Mouse (Mus musculus) brown adipose tissue, adult 24 weeks (tissue): ENCODE results near the gene Gimap8. TPM values are rescaled to one million over a fixed set of nuclear protein-coding genes. Genes with fewer than 3 reads are reported as not detected.
A peak's percentile ranks its signal among the peaks of the same experiment; 100 is the strongest.
"Not testable (repeated sequence)": the region's sequence is repeated elsewhere in the genome, so short reads cannot be mapped to it uniquely, and the experiment has no call there.

Experiments used
- H3K27ac ChIP-seq: fragments of 200-500 bp; replicated peaks from 2 replicates; pipeline ENCODE4 v1.5.1; 2012; ENCODE audit warnings: low read depth, mild to moderate bottlenecking, low read length
- H3K4me1 ChIP-seq: fragments of 200-500 bp; 2 replicates; pipeline ENCODE4 v1.6.1; 2012; ENCODE audit warnings: low read length, mixed read lengths; ENCODE audit not compliant: control insufficient read depth, insufficient read depth, insufficient read length
- H3K4me3 ChIP-seq: fragments of 200-500 bp; 2 replicates; pipeline ENCODE4 v1.5.1; 2012; ENCODE audit warnings: low read depth, mild to moderate bottlenecking, low read length, moderate library complexity; ENCODE audit not compliant: insufficient read depth
- polyA plus RNA-seq: library from polyadenylated mRNA; stranded (reverse); fragments of >200 nt; gene quantifications from 2 replicates; pipeline ENCODE4 v1.2.4, GENCODE M21; 2012; ENCODE audit not compliant: missing spikeins, insufficient read depth, insufficient read length

The Gimap8 gene
- polyA plus RNA-seq, 1 experiment, result 3.4 TPM

DNA sequence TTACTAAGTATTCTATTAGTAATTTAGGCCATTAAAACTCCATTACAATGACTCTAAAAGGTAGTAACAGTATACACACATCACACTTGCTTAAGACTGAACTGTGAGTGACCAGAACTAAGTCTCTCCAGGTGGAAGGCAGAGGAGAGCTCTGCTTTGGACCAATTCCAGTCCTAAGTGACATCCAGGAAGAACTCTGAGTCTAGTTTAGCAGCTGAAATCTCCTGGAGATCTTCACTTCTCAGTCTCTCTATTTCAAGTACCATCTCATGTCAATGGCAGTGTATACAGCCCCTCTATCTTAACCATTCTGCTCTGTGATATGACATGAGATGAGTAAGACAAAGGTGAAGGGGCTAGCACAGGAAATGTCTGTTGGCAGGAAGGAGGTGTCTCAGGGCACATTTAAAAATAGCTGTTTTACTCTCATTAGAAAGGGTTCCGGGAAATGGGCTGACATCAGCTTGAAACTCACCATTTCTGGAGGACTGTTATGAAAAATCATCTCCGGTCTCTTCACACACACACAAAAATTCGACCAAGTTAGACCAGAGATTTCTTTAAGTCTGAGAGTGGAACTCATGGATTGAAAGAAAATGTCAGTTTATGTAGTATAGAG lies 34.5 kb downstream of the Gimap8 start:
- peaks cover 13% of the 10 kb centered on the region; the same call in 1 of the 2 replicates for H3K4me1 ChIP-seq
- H3K4me3 ChIP-seq, result no peak overlapping the region
- H3K27ac ChIP-seq, result peak overlapping the region; percentile 92

- H3K27ac ChIP-seq, result peak overlapping the region; percentile 92
- H3K4me1 ChIP-seq, result peaks cover 19% of the 10 kb centered on the region; the same call in 1 of the 2 replicates
- no peak overlapping the region for H3K4me3 ChIP-seq
Measured at GRCm38 (mm10) chr6:48682271-48682670, 35.2 kb downstream of the Gimap8 start.

GRCm38 (mm10) chr6:48683263-48683821 lies 36.3 kb downstream of the Gimap8 start:
- Histone ChIP-seq H3K27ac (peak overlapping the region; percentile 57), H3K4me1 (peaks cover 21% of the 10 kb centered on the region; the same call in 1 of the 2 replicates)
- H3K4me3 ChIP-seq, result not testable (repeated sequence)

DNA sequence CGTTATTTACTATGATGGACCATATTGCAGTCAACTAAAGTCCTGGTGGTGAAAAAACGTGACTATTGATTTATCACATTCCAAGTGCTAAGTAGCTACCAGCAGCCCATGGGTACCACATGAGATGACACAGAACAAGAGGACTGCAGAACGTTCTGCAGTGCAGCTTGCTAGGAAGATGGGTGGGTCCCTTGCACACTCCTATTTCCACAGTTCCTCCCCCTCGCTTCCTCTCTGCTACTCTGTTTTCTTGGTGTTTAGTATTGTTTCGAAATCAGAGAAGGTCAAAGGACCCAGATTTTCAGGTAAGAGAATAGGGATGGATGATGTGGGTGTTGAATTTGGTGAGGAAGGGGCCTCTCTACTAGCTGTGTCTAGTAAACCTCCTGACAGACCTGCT lies 37.3 kb downstream of the Gimap8 start, which contains the start of gene Gimap4:
Gene Gimap4, plus strand, starts transcription at position 231 of the 400 bp plus-strand sequence.
- H3K4me1 ChIP-seq, result peaks cover 24% of the 10 kb centered on the region; the same call in 1 of the 2 replicates
- peak within 1 kb of the TSS; percentile 68 for H3K4me3 ChIP-seq
- H3K27ac ChIP-seq, result peak within 1 kb of the TSS; percentile 93

- Histone ChIP-seq H3K4me1 (peaks cover 24% of the 10 kb centered on the region; the same call in 1 of the 2 replicates), H3K4me3 (peak overlapping the region; percentile 68), H3K27ac (peak overlapping the region; percentile 93)
Measured at GRCm38 (mm10) chr6:48684806-48685205, 37.8 kb downstream of the Gimap8 start.

DNA sequence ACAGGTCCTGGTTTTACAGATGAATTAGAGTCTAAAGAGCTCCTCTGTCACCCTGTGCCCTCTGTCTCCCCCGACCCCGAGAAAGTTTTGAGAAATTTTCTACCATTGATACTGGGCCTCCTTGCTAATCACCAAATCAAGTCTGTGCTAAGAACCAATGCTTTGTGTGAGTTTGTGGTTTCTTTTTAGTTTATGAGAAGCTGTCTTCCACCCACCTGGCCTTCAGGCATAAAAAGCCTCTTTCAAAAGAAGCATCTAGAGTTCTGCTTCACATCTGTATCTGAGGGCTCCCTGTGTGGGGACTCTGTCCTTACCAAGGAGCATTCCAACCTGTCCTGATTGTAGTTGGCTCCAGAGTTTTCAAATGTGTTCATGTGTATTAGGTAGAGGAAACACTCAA lies 38.2 kb downstream of the Gimap8 start:
- peak overlapping the region; percentile 68 for H3K4me3 ChIP-seq
- peaks cover 25% of the 10 kb centered on the region; the same call in 1 of the 2 replicates for H3K4me1 ChIP-seq
- H3K27ac ChIP-seq, result peak overlapping the region; percentile 93

DNA sequence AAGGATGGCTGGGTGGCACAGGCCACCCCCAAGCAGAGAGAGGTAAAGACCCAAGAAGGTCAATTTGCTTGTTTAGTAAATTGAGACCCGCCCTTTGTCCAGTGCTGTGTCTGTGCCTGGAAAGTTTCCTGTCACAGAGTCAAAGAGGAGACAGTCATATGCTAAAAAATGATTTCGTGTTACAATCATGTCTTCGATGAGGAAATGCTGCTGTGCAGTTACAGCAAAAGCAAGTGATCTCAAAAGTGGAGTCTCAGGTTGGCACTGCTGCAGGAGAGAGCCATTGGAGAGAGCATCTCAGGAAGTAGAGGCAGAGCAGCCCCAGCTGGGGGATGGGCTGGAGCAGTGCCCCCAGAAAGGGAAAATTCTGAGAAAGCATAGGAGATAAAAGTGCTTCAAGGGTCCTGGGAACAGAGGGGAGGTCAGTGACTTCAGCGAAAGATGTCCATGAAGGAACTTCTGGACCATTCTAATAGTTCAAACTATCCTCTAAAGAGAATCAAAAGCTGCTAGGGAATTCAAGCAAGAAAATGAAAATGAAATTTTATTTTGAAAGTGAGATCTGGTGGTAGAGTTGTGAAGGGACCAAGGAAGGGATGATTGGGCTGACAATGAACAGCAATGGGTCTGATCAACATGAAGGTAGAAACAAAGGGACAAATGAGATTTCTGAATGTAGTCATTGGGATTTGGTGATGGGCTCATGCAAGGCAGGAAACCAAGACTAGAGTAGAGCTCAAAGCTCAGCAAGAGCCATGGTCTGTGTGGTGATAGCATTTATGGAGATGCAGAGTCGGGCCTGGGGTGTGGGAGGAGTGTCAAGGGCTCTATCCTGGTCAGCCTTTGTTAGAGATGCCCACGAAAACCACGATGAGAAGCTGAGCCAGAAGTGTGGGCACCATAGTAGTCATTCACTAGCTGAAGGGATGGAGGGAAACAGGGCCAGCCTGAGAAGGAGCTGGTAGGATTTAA lies 38.9 kb downstream of the Gimap8 start:
- Histone ChIP-seq H3K4me3 (peak overlapping the region; percentile 68), H3K27ac (peak overlapping the region; percentile 93), H3K4me1 (peaks cover 26% of the 10 kb centered on the region; the same call in 1 of the 2 replicates)

- Histone ChIP-seq H3K27ac (peak overlapping the region; percentile 93), H3K4me3 (peak overlapping the region; percentile 68; the same call in 1 of the 2 replicates), H3K4me1 (peaks cover 23% of the 10 kb centered on the region; the same call in 1 of the 2 replicates)
Measured at GRCm38 (mm10) chr6:48687077-48687476, 40.0 kb downstream of the Gimap8 start.

DNA sequence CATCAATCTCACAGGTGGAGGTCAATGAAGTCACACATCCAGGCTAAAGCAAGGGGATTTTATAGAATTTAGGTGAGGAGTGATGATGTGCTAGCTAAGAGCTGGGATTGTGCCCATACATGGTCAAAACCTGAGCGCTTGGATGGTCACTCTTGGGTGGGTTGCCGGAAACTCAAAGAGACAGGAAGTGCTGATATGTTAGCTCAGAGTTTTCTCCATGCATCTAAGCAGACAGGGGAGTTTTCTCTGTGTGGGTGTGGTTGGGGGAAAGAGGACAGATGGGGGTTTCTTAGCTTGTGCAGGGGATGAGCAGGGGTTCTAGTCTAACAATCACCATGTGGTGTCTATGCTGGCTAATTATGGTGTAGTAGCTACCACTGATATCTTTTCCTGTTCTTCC lies 42.3 kb downstream of the Gimap8 start:
- Histone ChIP-seq H3K4me1 (peaks cover 19% of the 10 kb centered on the region; the same call in 1 of the 2 replicates), H3K4me3 (no peak overlapping the region), H3K27ac (peak overlapping the region; percentile 86)

DNA sequence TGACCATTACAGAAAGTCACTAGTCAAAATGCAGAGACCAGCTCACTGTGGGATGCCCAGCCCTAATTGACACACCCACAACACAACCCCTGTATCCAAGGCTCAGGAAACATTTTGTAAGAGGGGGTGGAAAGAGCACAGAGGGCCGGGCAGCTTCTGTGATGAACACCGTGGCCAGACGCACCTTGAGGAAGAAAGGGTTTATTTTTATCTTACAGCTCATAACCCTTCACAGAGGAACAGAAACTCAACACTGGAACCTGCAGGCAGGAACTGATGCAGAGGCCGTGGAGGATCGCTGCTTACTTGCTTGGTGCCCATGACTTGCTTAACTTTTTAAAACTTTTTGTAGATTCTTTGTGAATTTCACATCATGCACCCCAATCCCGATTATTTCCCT lies 45.9 kb downstream of the Gimap8 start:
- Histone ChIP-seq H3K4me1 (peaks cover 12% of the 10 kb centered on the region; the same call in 1 of the 2 replicates), H3K27ac (no peak overlapping the region), H3K4me3 (no peak overlapping the region)

DNA sequence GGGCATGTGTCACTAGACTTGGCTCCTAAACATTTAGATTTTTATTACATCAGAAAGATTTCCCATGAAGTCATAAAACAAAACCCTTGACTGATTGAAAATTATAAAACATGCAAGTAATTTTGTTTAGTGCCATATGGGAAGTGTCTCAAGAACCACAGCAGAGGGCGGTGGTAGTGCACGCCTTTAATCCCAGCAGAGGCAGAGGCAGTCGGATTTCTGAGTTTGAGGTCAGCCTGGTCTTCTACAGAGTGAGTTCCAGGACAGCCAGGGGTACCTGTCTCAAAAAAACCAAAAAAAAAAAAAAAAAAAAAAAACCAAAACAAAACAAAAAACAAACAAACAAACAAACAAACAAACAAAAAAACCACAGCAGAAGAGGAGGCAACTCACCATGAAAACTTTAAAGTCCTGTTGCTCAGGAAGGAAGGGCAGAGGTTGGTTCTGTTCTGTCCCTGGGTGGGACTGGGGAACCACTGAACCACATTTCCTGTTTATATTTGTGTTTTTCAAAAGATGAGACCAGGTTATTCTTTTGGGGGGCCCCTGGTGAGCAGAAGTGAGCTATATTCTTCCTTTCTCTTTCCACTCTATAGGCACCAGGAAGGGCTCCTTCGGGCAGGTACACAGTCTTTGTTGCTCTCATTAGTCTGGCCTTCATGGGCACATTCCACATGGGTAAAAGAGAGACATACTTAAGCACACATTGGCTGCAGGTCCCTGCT lies 50.0 kb downstream of the Gimap8 start:
- Histone ChIP-seq H3K4me1 (peaks cover 22% of the 10 kb centered on the region), H3K4me3 (no peak overlapping the region), H3K27ac (peak overlapping the region; percentile 99)

DNA sequence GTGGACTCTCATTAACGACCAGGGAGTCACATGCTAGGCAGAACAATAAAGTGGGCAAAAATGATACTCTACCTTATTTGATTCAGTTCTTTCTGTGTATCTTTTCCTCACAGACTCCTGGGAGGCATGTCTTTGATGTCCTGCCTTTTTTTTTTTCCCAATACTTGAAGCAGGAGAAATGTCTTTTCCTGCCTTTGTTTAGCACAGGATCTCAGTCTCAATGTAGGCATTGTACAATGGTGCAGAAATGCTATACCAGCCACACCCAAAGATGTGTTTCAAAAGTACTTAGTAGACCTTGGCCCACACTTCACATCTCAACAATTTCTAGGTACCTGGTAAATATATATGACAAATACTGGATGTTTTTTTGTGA lies 50.5 kb downstream of the Gimap8 start:
- peaks cover 27% of the 10 kb centered on the region for H3K4me1 ChIP-seq
- H3K27ac ChIP-seq, result peak overlapping the region; percentile 99
- no peak overlapping the region for H3K4me3 ChIP-seq

- Histone ChIP-seq H3K4me3 (no peak overlapping the region), H3K4me1 (peaks cover 33% of the 10 kb centered on the region), H3K27ac (peak overlapping the region; percentile 79)
Measured at GRCm38 (mm10) chr6:48698066-48698856, 51.2 kb downstream of the Gimap8 start.

GRCm38 (mm10) chr6:48698888-48699287 lies 51.9 kb downstream of the Gimap8 start:
- no peak overlapping the region for H3K4me3 ChIP-seq
- H3K27ac ChIP-seq, result peak overlapping the region; percentile 79
- H3K4me1 ChIP-seq, result peaks cover 35% of the 10 kb centered on the region
